Mouse (Mus musculus) embryonic facial prominence, embryonic 15.5 days (tissue): Measurements from ENCODE around the gene Mpdz. TPM values are rescaled to one million over a fixed set of nuclear protein-coding genes. Genes with fewer than 3 reads are reported as not detected.

Source experiments
- ATAC-seq: fragments of 200-750 bp; cut with Nextera tagmentation; 2 replicates; pipeline ENCODE4 v1.8.0; 2017; ENCODE audit warnings: low read depth, moderate TSS enrichment; ENCODE audit not compliant: insufficient number of reproducible peaks, low FRiP score, low TSS enrichment
- H3K27ac ChIP-seq: fragments of 300-500 bp; sonication (generic); replicated peaks from 2 replicates; pipeline ENCODE4 v1.5.1; 2015; ENCODE audit warnings: mild to moderate bottlenecking, inconsistent platforms
- H3K27me3 ChIP-seq: fragments of 300-500 bp; sonication (generic); 2 replicates; pipeline ENCODE4 v1.6.1; 2015; ENCODE audit warnings: inconsistent platforms
- H3K36me3 ChIP-seq: fragments of 300-500 bp; sonication (generic); 2 replicates; pipeline ENCODE4 v1.6.1; 2015; ENCODE audit warnings: mild to moderate bottlenecking, inconsistent platforms
- H3K4me1 ChIP-seq: fragments of 300-500 bp; sonication (generic); 2 replicates; pipeline ENCODE4 v1.6.1; 2015; ENCODE audit warnings: inconsistent platforms
- H3K4me2 ChIP-seq: fragments of 300-500 bp; sonication (generic); replicated peaks from 2 replicates; pipeline ENCODE4 v1.6.1; 2015; ENCODE audit warnings: mild to moderate bottlenecking, inconsistent platforms
- H3K4me3 ChIP-seq: fragments of 300-500 bp; sonication (generic); replicated peaks from 2 replicates; pipeline ENCODE4 v1.5.1; 2015; ENCODE audit warnings: mild to moderate bottlenecking, inconsistent platforms
- H3K9ac ChIP-seq: fragments of 300-500 bp; sonication (generic); 2 replicates; pipeline ENCODE4 v1.6.1; 2015; ENCODE audit warnings: inconsistent platforms
- H3K9me3 ChIP-seq: fragments of 300-500 bp; sonication (generic); replicated peaks from 2 replicates; pipeline ENCODE4 v1.6.1; 2016; ENCODE audit warnings: inconsistent platforms
- WGBS: fragments of 180-500 bp; shearing (Covaris S2); methylation state at CpG from one replicate; pipeline ENCODE4 v1.1.7; 2015; 5-methylcytosine and 5-hydroxymethylcytosine counted together
- polyA plus RNA-seq: library from polyadenylated mRNA; unstranded; fragments of >200 nt; fragmentation: Nextera tagmentation; extraction: Ambion mirVana; gene quantifications from 2 replicates; pipeline ENCODE4 v1.2.1, GENCODE M21; 2015

Gene Mpdz
- polyA plus RNA-seq, 1 experiment from 2014 or later: 28.7 TPM

GRCm38 (mm10) chr4:81449413-81449812, 6.8 kb upstream of the Mpdz start:
- 86% methylated on average over 4 of the region's 4 CpGs for WGBS
- H3K4me1 ChIP-seq: 0 out of 2 replicates have a peak, but pooled peaks cover 7% of the 10 kb centered on the region
- no peak overlapping the region for H3K27ac ChIP-seq
- ATAC-seq: no peak
- H3K9ac ChIP-seq: no peak overlapping the region
- H3K4me3 ChIP-seq: no peak overlapping the region
- no peak overlapping the region for H3K4me2 ChIP-seq
- H3K9me3 ChIP-seq: no peaks in the 10 kb centered on the region
- no peaks in the 10 kb centered on the region for H3K36me3 ChIP-seq
- H3K27me3 ChIP-seq: no peaks in the 10 kb centered on the region

- WGBS: 82% methylated on average over 5 of the region's 5 CpGs
- Histone ChIP-seq H3K4me2 (no peak overlapping the region), H3K4me1 (0 out of 2 replicates have a peak, but pooled peaks cover 2% of the 10 kb centered on the region), H3K4me3 (no peak overlapping the region), H3K9me3 (no peaks in the 10 kb centered on the region), H3K27ac (no peak overlapping the region), H3K36me3 (no peaks in the 10 kb centered on the region), H3K9ac (no peak overlapping the region), H3K27me3 (no peaks in the 10 kb centered on the region)
- no peak for ATAC-seq
Observed at GRCm38 (mm10) chr4:81443566-81443965, 951 bp upstream of the Mpdz start.

GRCm38 (mm10) chr4:81433961-81434360, 8.7 kb downstream of the Mpdz start:
- H3K4me3 ChIP-seq: no peak overlapping the region
- WGBS: 70% methylated on average over 3 of the region's 3 CpGs
- no peak overlapping the region for H3K27ac ChIP-seq
- H3K4me2 ChIP-seq: no peak overlapping the region
- H3K27me3 ChIP-seq: no peaks in the 10 kb centered on the region
- no peaks in the 10 kb centered on the region for H3K9me3 ChIP-seq
- H3K36me3 ChIP-seq: no peaks in the 10 kb centered on the region
- ATAC-seq: no peak
- H3K9ac ChIP-seq: no peak overlapping the region
- H3K4me1 ChIP-seq: no peaks in the 10 kb centered on the region

GRCm38 (mm10) chr4:81430826-81431225, 11.8 kb downstream of the Mpdz start:
- no peak overlapping the region for H3K27ac ChIP-seq
- H3K36me3 ChIP-seq: no peaks in the 10 kb centered on the region
- H3K4me2 ChIP-seq: no peak overlapping the region
- no peaks in the 10 kb centered on the region for H3K4me1 ChIP-seq
- 75% methylated on average over 4 of the region's 4 CpGs for WGBS
- no peak for ATAC-seq
- H3K4me3 ChIP-seq: no peak overlapping the region
- H3K9ac ChIP-seq: no peak overlapping the region
- no peaks in the 10 kb centered on the region for H3K9me3 ChIP-seq
- H3K27me3 ChIP-seq: no peaks in the 10 kb centered on the region

- 62% methylated on average over 3 of the region's 3 CpGs for WGBS
- Histone ChIP-seq H3K9me3 (no peaks in the 10 kb centered on the region), H3K9ac (no peak overlapping the region), H3K27ac (no peak overlapping the region), H3K4me1 (no peaks in the 10 kb centered on the region), H3K4me2 (no peak overlapping the region), H3K36me3 (no peaks in the 10 kb centered on the region), H3K4me3 (no peak overlapping the region), H3K27me3 (no peaks in the 10 kb centered on the region)
- no peak for ATAC-seq
Observed at GRCm38 (mm10) chr4:81430105-81430504, 12.5 kb downstream of the Mpdz start.

- Histone ChIP-seq H3K4me2 (no peak overlapping the region), H3K4me1 (no peaks in the 10 kb centered on the region), H3K36me3 (no peaks in the 10 kb centered on the region), H3K27me3 (no peaks in the 10 kb centered on the region), H3K27ac (no peak overlapping the region), H3K9ac (no peak overlapping the region), H3K4me3 (no peak overlapping the region), H3K9me3 (no peaks in the 10 kb centered on the region)
- ATAC-seq: no peak
- WGBS: 55% methylated on average over 2 of the region's 2 CpGs
Observed at GRCm38 (mm10) chr4:81429670-81430069, 12.9 kb downstream of the Mpdz start.

- no peaks in the 10 kb centered on the region for H3K36me3 ChIP-seq
- H3K9me3 ChIP-seq: no peaks in the 10 kb centered on the region
- no peak overlapping the region for H3K27ac ChIP-seq
- H3K4me3 ChIP-seq: no peak overlapping the region
- ATAC-seq: no peak
- H3K9ac ChIP-seq: no peak overlapping the region
- no peaks in the 10 kb centered on the region for H3K27me3 ChIP-seq
- H3K4me2 ChIP-seq: no peak overlapping the region
- H3K4me1 ChIP-seq: no peaks in the 10 kb centered on the region
- 81% methylated on average over 1 of the region's 1 CpGs for WGBS
Observed at GRCm38 (mm10) chr4:81423556-81423955, 19.1 kb downstream of the Mpdz start.

GRCm38 (mm10) chr4:81421621-81422020, 21.0 kb downstream of the Mpdz start:
- 74% methylated on average over 2 of the region's 2 CpGs for whole genome bisulfite sequencing
- H3K36me3 ChIP-seq: no peaks in the 10 kb centered on the region
- H3K27ac ChIP-seq: no peak overlapping the region
- H3K9me3 ChIP-seq: no peaks in the 10 kb centered on the region
- H3K9ac ChIP-seq: no peak overlapping the region
- no peak overlapping the region for H3K4me2 ChIP-seq
- no peak for ATAC-seq
- no peaks in the 10 kb centered on the region for H3K27me3 ChIP-seq
- H3K4me3 ChIP-seq: no peak overlapping the region
- H3K4me1 ChIP-seq: no peaks in the 10 kb centered on the region

- H3K9ac ChIP-seq: no peak overlapping the region
- 73% methylated on average over 10 of the region's 10 CpGs for WGBS
- no peaks in the 10 kb centered on the region for H3K4me1 ChIP-seq
- no peak overlapping the region for H3K4me2 ChIP-seq
- H3K27ac ChIP-seq: no peak overlapping the region
- no peak for ATAC-seq
- H3K36me3 ChIP-seq: no peaks in the 10 kb centered on the region
- no peaks in the 10 kb centered on the region for H3K27me3 ChIP-seq
- no peaks in the 10 kb centered on the region for H3K9me3 ChIP-seq
- no peak overlapping the region for H3K4me3 ChIP-seq
Observed at GRCm38 (mm10) chr4:81415324-81416026, 27.1 kb downstream of the Mpdz start.

GRCm38 (mm10) chr4:81414684-81415323, 27.8 kb downstream of the Mpdz start:
- Histone ChIP-seq H3K27ac (no peak overlapping the region), H3K27me3 (no peaks in the 10 kb centered on the region), H3K36me3 (no peaks in the 10 kb centered on the region), H3K9ac (no peak overlapping the region), H3K4me2 (no peak overlapping the region), H3K4me1 (no peaks in the 10 kb centered on the region), H3K4me3 (no peak overlapping the region), H3K9me3 (no peaks in the 10 kb centered on the region)
- 88% methylated on average over 8 of the region's 8 CpGs for WGBS
- ATAC-seq: no peak

GRCm38 (mm10) chr4:81396883-81397282, 45.7 kb downstream of the Mpdz start:
- H3K4me1 ChIP-seq: no peaks in the 10 kb centered on the region
- no peaks in the 10 kb centered on the region for H3K9me3 ChIP-seq
- peaks cover 5% of the 10 kb centered on the region; the same call in 1 of the 2 replicates for H3K36me3 ChIP-seq
- no peak overlapping the region for H3K4me3 ChIP-seq
- 50% methylated on average over 6 of the region's 6 CpGs for whole genome bisulfite sequencing
- ATAC-seq: no peak
- H3K27ac ChIP-seq: no peak overlapping the region
- no peak overlapping the region for H3K9ac ChIP-seq
- H3K4me2 ChIP-seq: no peak overlapping the region
- no peaks in the 10 kb centered on the region for H3K27me3 ChIP-seq

GRCm38 (mm10) chr4:81392869-81393268, 49.7 kb downstream of the Mpdz start:
- H3K9me3 ChIP-seq: no peaks in the 10 kb centered on the region
- no peak overlapping the region for H3K27ac ChIP-seq
- no peak overlapping the region for H3K4me3 ChIP-seq
- peaks cover 3% of the 10 kb centered on the region; the same call in 1 of the 2 replicates for H3K4me1 ChIP-seq
- ATAC-seq: no peak
- 91% methylated on average over 3 of the region's 3 CpGs for WGBS
- H3K9ac ChIP-seq: no peak overlapping the region
- H3K4me2 ChIP-seq: no peak overlapping the region
- H3K27me3 ChIP-seq: no peaks in the 10 kb centered on the region
- H3K36me3 ChIP-seq: peaks cover 5% of the 10 kb centered on the region; the same call in 1 of the 2 replicates
